Mouse (Mus musculus): ENCODE measurements around the gene Chst15. TPM values are rescaled to one million over a fixed set of nuclear protein-coding genes. Genes with fewer than 3 reads are reported as not detected.

Chst15 gene
- total and polyA plus RNA-seq, 3 experiments = 6.8 to 7.3 (median 7.0) TPM

DNA sequence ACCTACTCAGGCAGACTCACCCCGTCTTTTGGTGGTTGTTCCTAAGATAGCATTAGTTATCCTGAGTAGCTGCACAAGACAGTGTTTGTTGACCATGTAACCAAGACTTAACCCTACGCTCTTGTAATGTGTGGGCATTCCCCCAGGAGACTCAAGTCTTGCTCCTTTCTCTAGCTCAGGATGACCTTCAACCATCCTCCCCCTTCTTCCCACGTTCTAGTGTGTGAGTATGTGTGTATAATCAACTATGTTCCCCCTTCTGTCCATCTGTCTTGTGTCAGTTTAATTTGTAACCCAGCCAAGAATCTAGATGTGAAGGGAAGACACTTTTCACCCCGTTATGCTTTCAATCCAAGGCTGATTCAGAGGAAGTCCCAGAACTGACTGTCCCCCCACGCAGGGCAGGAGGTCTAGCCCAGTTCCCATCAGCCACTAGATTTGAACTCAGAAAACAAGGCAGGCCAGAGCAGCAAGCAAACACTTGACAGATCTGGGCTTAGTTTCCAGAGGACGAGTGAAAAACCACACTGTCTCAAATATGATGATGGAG is 9.2 kb downstream of the Chst15 start:
- WGBS = 46% methylated on average over 6 of the region's 6 CpGs
- no peak overlapping the region; the same call in 1 of the 2 replicates for H3K27ac ChIP-seq
- intact Hi-C loops (cut with DNase I) = no loop called here

DNA sequence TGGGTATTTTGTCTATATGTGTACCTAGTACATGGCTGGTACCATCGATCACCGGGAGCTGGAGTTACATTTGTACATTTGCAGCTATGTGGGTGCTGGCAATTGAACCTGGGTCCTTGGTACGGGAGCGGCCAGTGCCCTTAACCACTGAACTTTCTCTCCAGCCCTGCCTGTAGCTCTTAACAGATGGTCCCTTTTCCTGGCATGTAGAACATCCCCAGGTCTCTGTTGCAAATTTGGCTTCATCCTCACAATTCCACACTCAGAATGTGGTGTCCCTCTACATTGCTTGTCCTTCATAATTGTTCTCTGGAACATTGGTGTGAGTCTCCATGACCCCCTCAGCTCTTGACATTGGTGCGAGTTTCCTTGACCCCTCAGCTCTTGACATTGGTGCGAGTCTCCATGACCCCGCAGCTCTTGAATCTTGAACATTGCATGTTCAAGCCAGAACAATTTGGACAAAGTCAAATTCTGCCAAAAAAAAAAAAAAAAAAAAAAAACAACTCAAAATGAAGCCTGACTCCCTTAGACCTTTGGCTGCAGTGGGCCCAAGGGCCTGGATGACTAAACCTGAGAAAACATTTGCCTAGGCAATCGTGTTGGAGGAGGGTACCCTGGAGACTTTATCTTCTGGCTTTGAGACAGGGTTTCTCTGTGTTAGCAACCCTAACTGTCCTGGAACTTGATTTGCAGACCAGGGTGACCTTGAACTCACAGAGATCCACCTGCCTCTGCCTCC is 10.2 kb downstream of the Chst15 start:
- no peaks in the 10 kb centered on the region for H3K27me3 ChIP-seq (ENCODE audit: control insufficient read depth, insufficient read depth, low read length)
- 86% methylated on average over 8 of the region's 8 CpGs for WGBS

More for the DNA sequence above, 9.2 kb downstream of the Chst15 start:
- no peak overlapping the region for H3K4me3 ChIP-seq
- no peak overlapping the region for H3K9ac ChIP-seq (ENCODE audit: low read depth, low read length)
- no peaks in the 10 kb centered on the region; the same call in none of the 2 replicates for H3K36me3 ChIP-seq (ENCODE audit: control insufficient read depth, insufficient read depth, low read length)
- no peaks in the 10 kb centered on the region for H3K79me2 ChIP-seq (replicated peaks; ENCODE audit: control insufficient read depth, insufficient read depth, low read length)
- no peak for DNase-seq
- no peaks in the 10 kb centered on the region for H3K27me3 ChIP-seq (ENCODE audit: control insufficient read depth, insufficient read depth, low read length)
- TF ChIP-seq CTCF (IDR thresholded peaks at IDR 0.05) = no peak
- TF ChIP-seq EP300 (IDR thresholded peaks at IDR 0.05; ENCODE audit: insufficient read depth, low read depth, low read length) = no peak
- TF ChIP-seq POLR2A (IDR thresholded peaks at IDR 0.05; ENCODE audit: insufficient read depth, low read depth, low read length) = no peak
- H3K4me1 ChIP-seq (ENCODE audit: control insufficient read depth, insufficient read depth, low read length) = peaks cover 23% of the 10 kb centered on the region

DNA sequence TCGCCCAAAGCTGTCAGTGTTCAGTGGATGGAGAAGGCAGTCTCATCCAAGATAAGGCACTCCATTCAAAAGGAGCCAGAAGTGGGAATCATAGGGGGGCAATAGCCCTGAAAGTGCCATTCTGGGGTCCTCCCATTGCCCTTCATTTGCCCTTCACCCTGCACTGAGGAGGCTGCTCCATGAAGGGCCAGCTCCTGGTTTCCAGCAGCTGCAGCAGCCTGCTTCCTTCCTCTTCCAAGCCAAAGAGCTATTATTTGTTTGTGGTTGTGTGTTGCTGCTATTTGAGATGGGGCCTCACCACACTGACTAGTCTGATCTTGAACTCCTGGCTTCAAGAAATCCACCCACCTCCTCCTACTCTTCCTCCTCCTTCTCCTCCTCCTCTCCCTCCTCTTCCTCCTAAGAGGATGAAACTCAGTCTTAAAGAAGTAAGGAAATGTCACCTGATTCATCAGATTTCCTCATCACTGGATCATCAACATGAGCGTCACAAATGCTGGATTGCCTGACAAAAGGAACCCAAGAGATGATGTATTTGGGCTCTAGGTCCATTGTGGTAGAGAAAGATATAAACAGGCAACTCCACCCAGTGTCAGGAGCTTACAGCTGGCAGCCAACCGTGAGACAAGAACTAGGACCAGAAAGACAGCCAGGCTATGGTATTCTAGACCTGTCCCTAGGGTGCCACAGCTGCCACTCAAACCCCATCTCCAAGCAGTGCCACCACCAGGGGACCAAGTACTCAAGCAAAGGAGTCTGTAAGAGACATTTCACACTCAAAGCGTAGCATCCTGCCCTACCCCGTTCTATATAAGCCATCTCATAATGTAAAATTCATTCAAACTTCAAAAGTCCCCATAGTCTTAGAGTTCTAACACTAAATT is 11.3 kb downstream of the Chst15 start:
- WGBS = 70% methylated on average over 5 of the region's 5 CpGs
- H3K27me3 ChIP-seq (ENCODE audit: control insufficient read depth, insufficient read depth, low read length) = no peaks in the 10 kb centered on the region
- H3K79me2 ChIP-seq (replicated peaks; ENCODE audit: control insufficient read depth, insufficient read depth, low read length) = no peaks in the 10 kb centered on the region
- H3K27ac ChIP-seq = no peak overlapping the region; the same call in 1 of the 2 replicates
- H3K4me3 ChIP-seq = no peak overlapping the region
- DNase-seq = no peak
- no peaks in the 10 kb centered on the region; the same call in none of the 2 replicates for H3K36me3 ChIP-seq (ENCODE audit: control insufficient read depth, insufficient read depth, low read length)
- TF ChIP-seq POLR2A (IDR thresholded peaks at IDR 0.05; ENCODE audit: insufficient read depth, low read depth, low read length) = no peak
- TF ChIP-seq CTCF (IDR thresholded peaks at IDR 0.05) = no peak
- TF ChIP-seq EP300 (IDR thresholded peaks at IDR 0.05; ENCODE audit: insufficient read depth, low read depth, low read length) = no peak
- intact Hi-C loops (cut with DNase I) = no loop called here
- H3K9ac ChIP-seq (ENCODE audit: low read depth, low read length) = no peak overlapping the region
- peaks cover 38% of the 10 kb centered on the region for H3K4me1 ChIP-seq (ENCODE audit: control insufficient read depth, insufficient read depth, low read length)

More for the DNA sequence above, 10.2 kb downstream of the Chst15 start:
- peaks cover 31% of the 10 kb centered on the region for H3K4me1 ChIP-seq (ENCODE audit: control insufficient read depth, insufficient read depth, low read length)
- H3K9ac ChIP-seq (ENCODE audit: low read depth, low read length) = no peak overlapping the region
- no peak overlapping the region for H3K27ac ChIP-seq
- H3K4me3 ChIP-seq = no peak overlapping the region
- no peaks in the 10 kb centered on the region; the same call in none of the 2 replicates for H3K36me3 ChIP-seq (ENCODE audit: control insufficient read depth, insufficient read depth, low read length)
- H3K79me2 ChIP-seq (replicated peaks; ENCODE audit: control insufficient read depth, insufficient read depth, low read length) = no peaks in the 10 kb centered on the region
- intact Hi-C loops (cut with DNase I) = no loop called here
- TF ChIP-seq EP300 (IDR thresholded peaks at IDR 0.05; ENCODE audit: insufficient read depth, low read depth, low read length) (no peak), CTCF (IDR thresholded peaks at IDR 0.05) (no peak), POLR2A (IDR thresholded peaks at IDR 0.05; ENCODE audit: insufficient read depth, low read depth, low read length) (no peak)
- DNase-seq = no peak

DNA sequence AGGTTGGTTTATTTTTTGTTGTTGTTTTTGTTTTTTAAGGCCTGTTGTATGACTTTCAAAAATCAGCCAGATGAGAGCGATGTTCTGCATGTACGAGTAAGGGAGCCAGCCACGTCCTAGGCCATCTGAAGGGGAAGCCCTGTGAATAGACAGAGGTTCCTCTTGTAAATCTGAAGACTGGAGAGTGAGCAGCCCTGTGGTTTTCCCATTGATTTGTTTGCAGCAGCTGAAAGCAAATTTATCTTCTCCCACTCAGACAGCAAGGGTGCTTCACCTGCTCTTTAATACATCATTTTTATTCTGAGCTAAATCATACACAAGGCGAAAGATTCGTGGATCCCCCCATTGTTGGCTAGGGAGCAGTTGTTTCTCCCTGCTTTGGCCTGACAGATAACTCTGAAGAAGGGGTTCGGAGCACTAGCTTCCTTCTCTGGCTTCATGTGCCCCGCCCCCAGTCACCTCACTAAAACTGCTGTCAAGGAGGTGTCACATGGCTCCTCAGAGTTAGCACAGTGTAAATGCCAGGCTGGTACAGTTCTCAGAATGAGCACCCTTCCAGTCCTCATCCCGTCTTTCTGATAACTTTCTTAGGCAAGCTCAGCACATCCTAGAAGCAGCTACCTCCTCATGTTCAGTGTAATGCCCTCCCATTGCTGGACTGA is 12.5 kb downstream of the Chst15 start:
- Histone ChIP-seq H3K4me1 (ENCODE audit: control insufficient read depth, insufficient read depth, low read length) (peaks cover 42% of the 10 kb centered on the region), H3K79me2 (replicated peaks; ENCODE audit: control insufficient read depth, insufficient read depth, low read length) (no peaks in the 10 kb centered on the region), H3K36me3 (ENCODE audit: control insufficient read depth, insufficient read depth, low read length) (no peaks in the 10 kb centered on the region; the same call in none of the 2 replicates), H3K27ac (no peak overlapping the region), H3K4me3 (no peak overlapping the region), H3K9ac (ENCODE audit: low read depth, low read length) (no peak overlapping the region), H3K27me3 (ENCODE audit: control insufficient read depth, insufficient read depth, low read length) (no peaks in the 10 kb centered on the region)
- intact Hi-C loops (cut with DNase I) = no loop called here
- no peak for DNase-seq
- TF ChIP-seq EP300 (IDR thresholded peaks at IDR 0.05; ENCODE audit: insufficient read depth, low read depth, low read length) (no peak), POLR2A (IDR thresholded peaks at IDR 0.05; ENCODE audit: insufficient read depth, low read depth, low read length) (no peak), CTCF (IDR thresholded peaks at IDR 0.05) (no peak)
- 73% methylated on average over 8 of the region's 8 CpGs for WGBS

DNA sequence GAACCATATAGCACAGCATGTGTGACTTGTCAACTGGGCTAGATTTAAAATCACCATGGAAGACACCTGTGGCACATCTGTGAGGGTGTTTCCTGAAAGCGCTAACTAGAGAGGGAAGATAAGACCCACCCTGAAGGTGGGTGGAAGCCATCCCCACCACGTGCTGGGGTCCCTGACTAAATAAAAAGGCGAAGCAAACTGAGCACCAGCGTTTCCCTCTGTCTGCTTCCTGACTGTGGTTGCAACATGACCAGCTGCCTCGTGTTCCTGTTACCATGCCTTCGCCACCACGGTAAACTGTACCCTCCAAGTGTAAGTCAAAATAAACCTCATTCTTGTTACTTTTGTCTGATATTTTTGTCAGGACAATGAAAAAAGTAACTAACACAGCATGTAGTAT is 13.0 kb downstream of the Chst15 start:
- intact Hi-C loops (cut with DNase I) = no loop called here

More for the DNA sequence above, 13.0 kb downstream of the Chst15 start:
- Histone ChIP-seq H3K4me1 (ENCODE audit: control insufficient read depth, insufficient read depth, low read length) (peaks cover 40% of the 10 kb centered on the region), H3K4me3 (no peak overlapping the region), H3K27ac (no peak overlapping the region; the same call in 1 of the 2 replicates), H3K27me3 (ENCODE audit: control insufficient read depth, insufficient read depth, low read length) (no peaks in the 10 kb centered on the region), H3K79me2 (replicated peaks; ENCODE audit: control insufficient read depth, insufficient read depth, low read length) (no peaks in the 10 kb centered on the region), H3K9ac (ENCODE audit: low read depth, low read length) (no peak overlapping the region), H3K36me3 (ENCODE audit: control insufficient read depth, insufficient read depth, low read length) (peaks cover 2% of the 10 kb centered on the region)
- no peak for TF ChIP-seq EP300 (IDR thresholded peaks at IDR 0.05; ENCODE audit: insufficient read depth, low read depth, low read length)
- TF ChIP-seq CTCF (IDR thresholded peaks at IDR 0.05) = no peak
- TF ChIP-seq POLR2A (IDR thresholded peaks at IDR 0.05; ENCODE audit: insufficient read depth, low read depth, low read length) = no peak
- 49% methylated on average over 7 of the region's 7 CpGs for WGBS
- no peak for DNase-seq

Measured in heart, adult 2 months (tissue).